In the genomic region with DNA sequence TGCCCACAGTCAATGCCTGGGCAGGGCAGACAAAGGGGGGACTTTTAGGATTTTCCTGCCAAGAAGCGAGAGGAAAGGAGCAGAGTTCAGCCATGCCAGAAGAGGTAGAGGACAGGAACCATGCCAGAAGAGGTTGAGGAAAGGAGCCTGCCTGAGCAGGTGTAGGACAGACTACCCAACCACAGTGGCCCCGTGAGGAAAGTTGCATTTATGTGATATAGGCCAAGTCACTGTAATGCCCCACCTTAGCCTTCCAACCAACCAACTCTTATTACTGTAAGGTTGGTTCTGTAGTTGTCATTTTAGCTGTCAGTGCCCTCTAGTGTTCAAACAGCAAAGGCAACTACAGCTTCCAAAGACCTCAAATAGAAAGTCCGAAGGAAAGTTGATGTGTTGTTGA, we compare ENCODE assay signal across 8 mouse cellular contexts. TPM values are rescaled to one million over a fixed set of nuclear protein-coding genes. Genes with fewer than 3 reads are reported as not detected.
A peak's percentile ranks its signal among the peaks of the same experiment; 100 is the strongest.
DNase-seq lines count a peak whose midpoint lies in the region; ATAC-seq and TF ChIP-seq lines count a peak whose summit lies in the region.

No protein-coding gene starts in this region.

- no peaks in the 10 kb centered on the region for H3K27me3 ChIP-seq in hindbrain, embryonic 11.5 days (ENCODE audit: control insufficient read depth, insufficient read depth, low read length)
- H3K27me3 ChIP-seq in hindbrain, embryonic 13.5 days: no peaks in the 10 kb centered on the region
- H3K27me3 ChIP-seq in MEL (ENCODE audit: control insufficient read depth in 1 of 2, insufficient read depth in 2 of 2, low read length in 2 of 2): peaks cover 3 to 12% of the 10 kb centered on the region in 2 experiments

- WGBS in hindbrain, embryonic 11.5 days: 66% methylated on average over 3 of the region's 3 CpGs
- WGBS in hindbrain, embryonic 13.5 days: 71% methylated on average over 3 of the region's 3 CpGs
- WGBS in macrophage (ENCODE audit: missing documents): 21% methylated on average over 2 of the region's 3 CpGs

- no peak for TF ChIP-seq POLR2A in MEL (IDR thresholded peaks at IDR 0.05; ENCODE audit: control insufficient read depth in 1 of 2, insufficient read depth in 1 of 2, low read depth in 1 of 2, low read length in 2 of 2, poor library complexity in 1 of 2)

- no peaks in the 10 kb centered on the region for H3K36me3 ChIP-seq in hindbrain, embryonic 11.5 days (ENCODE audit: control insufficient read depth, insufficient read depth, low read length)
- no peaks in the 10 kb centered on the region for H3K36me3 ChIP-seq in hindbrain, embryonic 13.5 days
- H3K36me3 ChIP-seq in MEL (ENCODE audit: control insufficient read depth in 1 of 2, insufficient read depth in 2 of 2, low read length in 2 of 2) (no peaks in the 10 kb centered on the region), macrophage (ENCODE audit: inconsistent target) (peaks cover 4% of the 10 kb centered on the region; the same call in 1 of the 2 replicates)

- H3K4me2 ChIP-seq in hindbrain, embryonic 11.5 days (replicated peaks; ENCODE audit: low read depth, low read length): no peak overlapping the region
- H3K4me2 ChIP-seq in hindbrain, embryonic 13.5 days: no peak overlapping the region

- H3K9ac ChIP-seq in hindbrain, embryonic 11.5 days (ENCODE audit: low read depth, low read length): no peak overlapping the region
- H3K9ac ChIP-seq in hindbrain, embryonic 13.5 days: no peak overlapping the region
- H3K9ac ChIP-seq in MEL (ENCODE audit: control insufficient read depth, low read depth, low read length, poor library complexity, severe bottlenecking): no peak overlapping the region

- DNase-seq in hindbrain, embryonic 11.5 days (ENCODE audit: low spot score): peak; percentile 22
- peak; percentile 73 for DNase-seq in MEL (ENCODE audit: low read depth, low spot score)
- peak; percentile 2 for DNase-seq in embryo, embryonic 9.5 days (ENCODE audit: extremely low spot score)
- peak; percentile 15 for DNase-seq in kidney, adult 18-20 months
- peak; percentile 37 to 39 for DNase-seq in thymus, postnatal 36 days
- no peak for DNase-seq in gastrocnemius, adult 8-10 months (ENCODE audit: low spot score in 2 of 2)

- no peaks in the 10 kb centered on the region for H3K9me3 ChIP-seq in hindbrain, embryonic 11.5 days (ENCODE audit: control insufficient read depth, low read length)
- H3K9me3 ChIP-seq in hindbrain, embryonic 13.5 days: no peaks in the 10 kb centered on the region
- no peaks in the 10 kb centered on the region for H3K9me3 ChIP-seq in MEL (replicated peaks; ENCODE audit: insufficient read depth, low read length)

- no peak for ATAC-seq in hindbrain, embryonic 11.5 days (ENCODE audit: low FRiP score)
- no peak for ATAC-seq in hindbrain, embryonic 13.5 days (ENCODE audit: low FRiP score)

- H3K79me2 ChIP-seq in MEL (ENCODE audit: control insufficient read depth, insufficient read depth, low read length, poor library complexity) (no peaks in the 10 kb centered on the region), macrophage (ENCODE audit: inconsistent target) (peaks cover 58% of the 10 kb centered on the region)

- H3K4me1 ChIP-seq in hindbrain, embryonic 11.5 days (replicated peaks; ENCODE audit: control insufficient read depth, insufficient read depth, low read length): no peaks in the 10 kb centered on the region
- H3K4me1 ChIP-seq in hindbrain, embryonic 13.5 days (replicated peaks): no peaks in the 10 kb centered on the region
- H3K4me1 ChIP-seq in MEL (ENCODE audit: control insufficient read depth in 1 of 2, insufficient read depth in 2 of 2, low read length in 2 of 2): no peaks in the 10 kb centered on the region

- TF ChIP-seq EP300 in MEL (IDR thresholded peaks at IDR 0.05; ENCODE audit: low read depth in 1 of 2, low read length in 2 of 2): no peak

- H3K27ac ChIP-seq in hindbrain, embryonic 11.5 days (ENCODE audit: low read depth, low read length): no peak overlapping the region
- no peak overlapping the region for H3K27ac ChIP-seq in hindbrain, embryonic 13.5 days
- H3K27ac ChIP-seq in MEL (ENCODE audit: control insufficient read depth, low read depth, low read length): no peak overlapping the region
- H3K27ac ChIP-seq in macrophage: peak overlapping the region; percentile 79

- TF ChIP-seq CTCF in MEL (IDR thresholded peaks at IDR 0.05 in 2 of 3, conservative IDR thresholded peaks at IDR 0.05 in 1 of 3; ENCODE audit: control insufficient read depth in 1 of 3, insufficient read depth in 1 of 3, low read depth in 2 of 3, low read length in 3 of 3, poor library complexity in 1 of 3, severe bottlenecking in 1 of 3): peak; percentile 45 to 88 (median 61)

- H3K4me3 ChIP-seq in hindbrain, embryonic 11.5 days (ENCODE audit: low read depth, low read length): no peak overlapping the region
- H3K4me3 ChIP-seq in hindbrain, embryonic 13.5 days: no peak overlapping the region
- no peak overlapping the region for H3K4me3 ChIP-seq in MEL (ENCODE audit: control insufficient read depth in 1 of 2, insufficient read depth in 1 of 2, low read depth in 2 of 2, low read length in 2 of 2)
- peak overlapping the region; percentile 72 for H3K4me3 ChIP-seq in macrophage (ENCODE audit: inconsistent target)

- peak; percentile 85 for TF ChIP-seq RAD21 in MEL (IDR thresholded peaks at IDR 0.05; ENCODE audit: low read depth, low read length)

TF ChIP-seq in MEL, 35 proteins besides CTCF, POLR2A, EP300 and RAD21:
- TF ChIP-seq TAL1 (IDR thresholded peaks at IDR 0.05; ENCODE audit: low read length): no peak
- TF ChIP-seq ZC3H11A (IDR thresholded peaks at IDR 0.05; ENCODE audit: low read depth, low read length): peak; percentile 68
- no peak for TF ChIP-seq BHLHE40 (IDR thresholded peaks at IDR 0.05; ENCODE audit: borderline replicate concordance, low read depth, low read length)
- peak; percentile 85 for TF ChIP-seq SMC3 (IDR thresholded peaks at IDR 0.05; ENCODE audit: low read depth, low read length)
- no peak for TF ChIP-seq POLR2AphosphoS2 (IDR thresholded peaks at IDR 0.05; ENCODE audit: low read length)
- no peak for TF ChIP-seq JUND (IDR thresholded peaks at IDR 0.05; ENCODE audit: low read depth, low read length)
- no peak for TF ChIP-seq TCF12 (IDR thresholded peaks at IDR 0.05; ENCODE audit: low read depth, low read length)

RNA-seq across cellular contexts. Expression of a gene that starts 0.9 kb away (rescaled TPM):
- 0.26 and 0.50 TPM in 2 replicates for polyA plus RNA-seq in hindbrain, embryonic 11.5 days (2014; fragmentation: Nextera tagmentation; extraction: Ambion mirVana)
- 0.12 TPM in 2 replicates for polyA plus RNA-seq in hindbrain, embryonic 13.5 days (2015; fragmentation: Nextera tagmentation; extraction: Ambion mirVana)
- total RNA-seq in MEL (2012; rRNA removed): 0.10 and 0.23 TPM in 2 replicates
- polyA plus RNA-seq in MEL (2012; ENCODE audit: insufficient read depth in 1 of 2, insufficient read length in 2 of 2, low read depth in 1 of 2, low replicate concordance in 2 of 2, missing spikeins in 1 of 2): under 1 TPM in 1 of 2 experiments, not detected in 1; 0.35 TPM
- 100 to 1,000 TPM in 8 of 26 experiments, 10 to 100 TPM in 18; 18.3 to 161 (median 76.3) TPM for total RNA-seq in macrophage (2018; cell fraction: chromatin; rRNA removed)
- 10 to 100 TPM; 15.0 to 85.0 (median 48.5) TPM for total RNA-seq in macrophage (2018; cell fraction: cytosol; rRNA removed)
- total RNA-seq in macrophage (2018; cell fraction: nucleus; rRNA removed): 100 to 1,000 TPM in 11 of 26 experiments, 10 to 100 TPM in 15; 18.6 to 139 (median 82.9) TPM
- polyA plus RNA-seq in macrophage (2018): 8.3 to 25.1 TPM (median 22.1 TPM) in 3 replicates
- total RNA-seq in gastrocnemius, adult 8-10 months (2022): under 1 TPM in 3 of 4 experiments, not detected in 1; 0.24 to 0.43 (median 0.34) TPM

RNA-seq across cellular contexts. Expression of a gene that starts 17.0 kb away (rescaled TPM):
- not detected in 2 replicates for polyA plus RNA-seq in hindbrain, embryonic 11.5 days (2014; fragmentation: Nextera tagmentation; extraction: Ambion mirVana)
- 0.06 TPM in 1 of 2 replicates, not detected in the other for polyA plus RNA-seq in hindbrain, embryonic 13.5 days (2015; fragmentation: Nextera tagmentation; extraction: Ambion mirVana)
- total RNA-seq in MEL (2012; rRNA removed): not detected in 2 replicates
- polyA plus RNA-seq in MEL (2012; ENCODE audit: insufficient read depth in 1 of 2, insufficient read length in 2 of 2, low read depth in 1 of 2, low replicate concordance in 2 of 2, missing spikeins in 1 of 2): under 1 TPM in 1 of 2 experiments, not detected in 1; 0.04 TPM
- total RNA-seq in macrophage (2018; cell fraction: chromatin; rRNA removed): 1,000 to 10,000 TPM in 4 of 26 experiments, 100 to 1,000 TPM in 9, 10 to 100 TPM in 11, 1 to 10 TPM in 2; 9.0 to 1,141 (median 381) TPM
- total RNA-seq in macrophage (2018; cell fraction: cytosol; rRNA removed): 10 to 100 TPM in 12 of 26 experiments, 1 to 10 TPM in 3, under 1 TPM in 11; 0.30 to 60.5 (median 5.6) TPM
- 1,000 to 10,000 TPM in 10 of 26 experiments, 100 to 1,000 TPM in 3, 10 to 100 TPM in 12, 1 to 10 TPM in 1; 9.2 to 1,802 (median 392) TPM for total RNA-seq in macrophage (2018; cell fraction: nucleus; rRNA removed)
- polyA plus RNA-seq in macrophage (2018): 0.49 to 3.3 TPM (median 3.0 TPM) in 3 replicates
- total RNA-seq in gastrocnemius, adult 8-10 months (2022): under 1 TPM in 1 of 4 experiments, not detected in 3; 0.08 TPM

Comparison
In these comparisons a context has a peak if more than half of its experiments do, and no peak if none do; other contexts are left out.
1. DNase-seq: peak in hindbrain, embryonic 11.5 days (single experiment), MEL (single experiment), embryo, embryonic 9.5 days (single experiment), kidney, adult 18-20 months (single experiment) and thymus, postnatal 36 days (2 of 2); none in gastrocnemius, adult 8-10 months (0 of 2).